Mouse (Mus musculus): ENCODE data around the gene Prcc.
"Not testable (repeated sequence)": the region's sequence is repeated elsewhere in the genome, so short reads cannot be mapped to it uniquely, and the experiment has no call there.

Gene Prcc

GRCm38 (mm10) chr3:87905880-87906485, 20.6 kb upstream of the Prcc start, which contains the start of gene Hdgf:
Gene Hdgf (plus strand): TSS chr3:87906321.
- DNase-seq (ENCODE audit: low read depth, low spot score) = peak; percentile 93

DNA sequence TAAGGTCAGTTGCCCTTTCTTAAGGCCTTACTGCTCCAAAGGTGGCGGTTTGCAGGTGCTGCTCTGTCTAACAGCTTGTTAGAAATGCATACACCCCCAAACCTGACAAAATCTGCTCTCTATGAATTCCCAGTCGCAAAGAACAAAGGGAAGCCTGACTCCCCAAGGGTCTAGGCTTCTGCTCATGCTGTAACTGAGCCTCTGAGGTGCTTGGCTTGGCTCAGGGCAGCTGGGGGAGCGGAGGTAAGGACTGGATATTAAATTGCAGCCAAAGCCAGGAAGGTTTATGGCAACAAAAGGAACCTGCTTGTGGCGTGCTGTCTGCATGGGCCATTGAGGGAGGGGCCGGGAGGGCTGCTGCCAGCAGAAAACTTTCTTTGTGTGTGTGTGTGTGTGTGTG, 18.4 kb upstream of the Prcc start:
- DNase-seq (ENCODE audit: low read depth, low spot score) = no peak

- DNase-seq (ENCODE audit: low read depth, low spot score) = not testable (repeated sequence)
Measured at GRCm38 (mm10) chr3:87901959-87902358, 16.6 kb upstream of the Prcc start.

DNA sequence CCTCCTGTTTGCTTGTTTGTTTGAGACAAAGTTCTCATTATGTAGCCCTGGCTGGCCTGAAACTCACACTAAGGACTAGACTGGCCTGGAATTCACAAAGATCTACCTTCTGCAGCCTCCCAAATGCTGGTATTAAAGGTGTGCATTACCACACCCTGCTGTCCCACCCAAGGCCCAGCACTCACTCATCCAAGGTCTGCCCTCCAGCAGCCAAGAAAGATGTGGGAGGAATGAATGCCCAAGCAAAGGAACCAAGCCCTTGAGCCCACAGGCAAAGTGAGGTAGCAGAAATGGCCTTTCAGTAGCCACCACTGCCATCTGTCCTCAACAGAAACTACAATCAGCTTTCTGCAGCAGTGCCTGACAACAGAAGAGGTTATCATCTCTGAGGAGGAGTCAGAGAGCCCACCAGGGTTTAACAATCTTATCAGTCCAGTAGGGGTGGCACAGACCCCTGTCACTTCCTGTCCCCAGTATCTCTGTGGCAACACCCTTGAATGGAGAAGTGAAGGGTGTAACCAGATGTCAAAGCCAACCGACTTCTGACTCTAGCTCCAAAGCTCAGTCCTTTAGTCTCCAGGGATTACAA, 15.7 kb upstream of the Prcc start:
- no peak for DNase-seq (ENCODE audit: low read depth, low spot score)

DNA sequence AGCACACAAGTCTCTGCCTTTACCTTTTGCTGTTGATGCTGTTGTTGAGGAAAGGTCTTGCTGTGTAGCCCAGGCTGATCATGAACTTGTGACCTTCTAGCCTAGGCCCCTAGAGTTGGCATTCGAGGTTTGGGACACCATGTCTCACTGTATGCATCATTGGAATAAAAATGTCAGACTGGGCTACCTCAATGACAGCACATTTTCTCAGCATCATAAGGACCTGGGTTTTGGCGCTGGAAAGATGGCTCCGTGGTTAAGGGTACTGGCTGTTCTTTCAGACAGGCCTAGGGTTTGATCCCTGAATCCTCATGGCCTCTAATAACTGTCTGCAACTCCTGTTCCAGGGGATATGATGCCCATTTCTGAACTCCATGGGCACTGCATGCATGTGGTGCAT, 14.4 kb upstream of the Prcc start:
- DNase-seq (ENCODE audit: low read depth, low spot score) = no peak

- no peak for DNase-seq (ENCODE audit: low read depth, low spot score)
Measured at GRCm38 (mm10) chr3:87899266-87899665, 13.9 kb upstream of the Prcc start.

GRCm38 (mm10) chr3:87893367-87893905, 8.0 kb upstream of the Prcc start:
- no peak for DNase-seq (ENCODE audit: low read depth, low spot score)

DNA sequence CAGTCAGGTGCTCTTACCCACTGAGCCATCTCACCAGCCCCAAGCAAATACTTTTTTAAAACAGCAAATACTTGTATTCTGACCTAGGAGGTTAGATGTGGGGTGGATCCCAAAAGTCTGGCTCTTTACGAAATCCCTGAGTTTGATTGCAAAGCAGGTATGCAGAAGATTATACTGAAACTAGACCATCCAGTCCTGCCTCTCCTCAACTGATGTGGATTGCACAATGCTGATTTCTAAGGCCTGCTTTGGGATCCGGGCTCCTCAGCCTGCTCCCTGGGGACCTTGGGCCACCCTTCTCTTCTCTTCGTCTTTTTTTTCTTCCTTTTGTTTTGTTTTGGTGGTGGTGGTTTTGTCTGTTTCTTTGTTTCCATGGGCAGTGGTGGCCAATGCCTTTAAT, 6.1 kb upstream of the Prcc start:
- no peak for DNase-seq (ENCODE audit: low read depth, low spot score)

DNA sequence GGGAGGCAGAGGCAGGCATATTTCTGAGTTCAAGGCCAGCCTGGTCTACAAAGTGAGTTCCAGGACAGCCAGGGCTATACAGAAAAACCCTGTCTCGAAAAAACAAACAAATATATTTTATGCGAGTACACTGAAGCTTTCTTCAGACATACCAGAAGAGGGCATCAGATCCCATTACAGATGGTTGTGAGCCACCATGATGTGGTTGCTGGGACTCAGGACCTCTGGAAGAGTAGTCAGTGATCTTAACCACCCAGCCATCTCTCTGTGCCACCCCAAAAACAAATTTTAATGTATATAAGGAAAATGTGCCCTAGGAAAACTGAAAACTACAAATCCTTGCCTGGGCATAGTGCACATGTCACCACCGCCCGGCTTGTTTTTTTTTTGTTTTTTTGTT, 2.0 kb upstream of the Prcc start:
- DNase-seq (ENCODE audit: low read depth, low spot score) = not testable (repeated sequence)

- DNase-seq (ENCODE audit: low read depth, low spot score) = no peak
Measured at GRCm38 (mm10) chr3:87886416-87886815, 1.0 kb upstream of the Prcc start.

- DNase-seq (ENCODE audit: low read depth, low spot score) = no peak
Measured at GRCm38 (mm10) chr3:87886004-87886365, 577 bp upstream of the Prcc start.

DNA sequence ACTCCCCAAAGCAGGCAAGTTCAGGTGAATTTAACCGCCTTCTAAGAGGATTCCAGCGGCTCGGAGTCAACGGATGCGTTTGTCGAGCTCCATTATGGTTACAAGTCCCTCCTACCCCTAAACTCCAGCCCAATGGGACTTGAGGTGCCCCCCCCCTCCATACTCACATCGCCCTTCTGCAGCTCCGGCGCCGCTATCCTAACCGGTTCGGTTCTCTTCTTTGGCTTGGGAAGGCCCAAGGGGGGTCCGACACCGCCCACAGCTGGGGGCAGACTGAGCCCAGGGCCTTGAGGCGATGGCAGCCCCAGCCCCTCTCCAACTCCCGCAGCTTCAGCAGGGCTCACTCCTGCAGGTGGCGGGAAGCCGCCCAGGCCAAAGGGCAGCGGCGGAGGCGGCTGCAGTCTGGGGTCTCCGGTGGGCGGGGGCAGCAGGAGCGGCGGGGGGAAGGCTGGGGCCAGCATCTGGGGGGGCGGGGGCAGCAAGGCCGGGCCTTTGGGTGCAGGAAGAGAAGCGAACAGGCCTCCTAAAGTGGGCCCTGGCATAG, 628 bp downstream of the Prcc start:
- no peak for DNase-seq (ENCODE audit: low read depth, low spot score)

DNA sequence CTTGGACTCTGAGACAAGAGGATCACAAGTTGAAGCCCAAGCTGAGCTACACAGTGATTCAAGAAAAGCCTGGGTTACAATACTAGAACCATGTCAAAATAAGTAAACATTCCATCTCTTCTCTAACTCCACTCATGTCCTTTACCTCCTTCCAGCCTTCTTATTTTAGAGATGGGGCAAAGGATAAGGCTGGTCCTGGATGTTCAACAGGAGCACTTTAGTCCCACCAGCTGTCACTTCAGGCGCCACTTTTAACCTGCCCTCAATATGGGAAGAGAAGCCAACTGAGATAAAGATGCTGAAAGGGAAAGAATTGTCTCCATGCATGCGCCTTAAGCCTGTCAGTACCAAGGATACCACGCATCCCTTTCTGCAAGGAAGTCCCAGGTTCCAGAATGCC, 1.1 kb downstream of the Prcc start:
- no peak for DNase-seq (ENCODE audit: low read depth, low spot score)

DNA sequence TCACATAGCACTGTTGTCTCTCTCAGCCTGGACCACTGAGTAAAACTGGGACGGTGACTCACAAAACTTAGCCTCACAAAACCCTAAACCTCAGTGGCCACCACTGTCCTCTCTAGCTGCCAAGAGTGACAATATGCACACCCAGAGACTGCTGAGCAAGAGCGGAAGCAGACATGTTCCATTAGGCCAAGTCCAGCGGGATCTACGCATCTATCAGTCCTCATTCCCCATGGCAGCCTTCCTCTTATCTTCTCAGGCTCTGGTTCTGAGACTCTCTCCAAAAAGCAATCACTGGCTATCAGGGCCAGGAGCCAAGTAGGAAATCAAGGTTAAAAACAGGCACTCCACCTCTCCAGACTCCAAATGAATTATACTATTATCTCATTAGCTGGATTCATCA, 7.7 kb downstream of the Prcc start:
- DNase-seq (ENCODE audit: low read depth, low spot score) = no peak

DNA sequence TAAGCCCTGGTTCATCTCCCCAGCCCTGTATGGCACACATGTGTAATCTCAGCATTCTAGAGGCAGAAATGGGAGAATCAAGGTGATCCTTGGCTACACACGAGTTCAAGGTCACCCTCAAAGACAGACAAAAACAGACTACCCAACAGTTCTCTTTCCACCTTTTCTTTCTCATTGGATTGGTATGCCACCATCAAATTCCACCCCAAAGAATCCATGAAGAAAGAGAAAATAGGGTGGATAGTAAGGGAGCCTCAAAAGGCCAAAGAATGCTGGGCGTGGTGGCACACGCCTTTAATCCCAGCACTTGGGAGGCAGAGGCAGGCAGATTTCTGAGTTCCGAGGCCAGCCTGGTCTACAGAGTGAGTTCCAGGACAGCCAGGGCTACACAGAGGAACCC, 21.3 kb downstream of the Prcc start:
- DNase-seq (ENCODE audit: low read depth, low spot score) = not testable (repeated sequence)

- DNase-seq (ENCODE audit: low read depth, low spot score) = peak; percentile 50
Measured at GRCm38 (mm10) chr3:87859813-87860212, 25.6 kb downstream of the Prcc start.

GRCm38 (mm10) chr3:87857666-87858065, 27.7 kb downstream of the Prcc start:
- DNase-seq (ENCODE audit: low read depth, low spot score) = no peak

GRCm38 (mm10) chr3:87855936-87856335, 29.5 kb downstream of the Prcc start:
- DNase-seq (ENCODE audit: low read depth, low spot score) = no peak

GRCm38 (mm10) chr3:87854795-87855568, 30.4 kb downstream of the Prcc start:
- DNase-seq (ENCODE audit: low read depth, low spot score) = no peak

DNA sequence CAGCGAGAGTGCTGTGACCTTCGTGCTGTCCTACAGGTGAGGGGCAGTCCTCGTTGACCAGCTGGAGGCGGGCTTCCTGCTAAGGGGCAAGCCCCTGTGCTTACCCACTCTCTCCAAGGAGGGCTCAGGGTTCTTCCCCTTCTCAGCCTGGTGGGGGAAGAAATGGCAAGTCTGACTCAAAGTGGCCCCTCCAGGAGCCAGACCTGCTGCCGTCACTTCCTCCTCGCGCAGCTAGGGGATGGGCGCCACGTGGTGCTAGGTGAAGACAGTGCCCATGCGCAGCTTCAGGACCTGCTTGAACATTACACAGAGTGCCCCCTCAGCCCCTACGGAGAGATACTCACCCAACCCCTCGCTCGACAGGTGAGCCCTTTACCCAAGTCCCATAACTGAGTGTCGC, 36.3 kb downstream of the Prcc start:
- DNase-seq (ENCODE audit: low read depth, low spot score) = no peak

DNA sequence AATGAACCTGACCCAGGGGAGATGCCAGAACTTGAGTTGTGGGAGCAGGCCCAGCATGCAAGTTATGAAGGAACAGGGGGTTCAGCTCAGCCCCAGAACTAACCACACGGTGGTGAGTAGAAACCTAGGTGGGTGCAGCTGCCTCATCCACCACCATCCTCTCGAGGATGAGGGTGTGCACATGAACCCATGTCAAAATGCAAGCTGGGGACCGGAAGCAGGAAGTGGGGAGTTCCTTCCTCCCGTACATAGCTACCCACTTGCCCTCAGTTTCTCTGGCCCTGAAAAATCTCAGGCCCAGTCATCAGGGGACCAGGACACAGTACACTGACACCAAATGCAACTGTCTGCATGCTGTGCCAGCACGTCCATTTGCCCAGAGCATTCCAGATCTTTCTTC, 37.7 kb downstream of the Prcc start:
- no peak for DNase-seq (ENCODE audit: low read depth, low spot score)

- DNase-seq (ENCODE audit: low read depth, low spot score) = no peak
Measured at GRCm38 (mm10) chr3:87846650-87847110, 38.7 kb downstream of the Prcc start, which contains the start of gene Sh2d2a. Gene Sh2d2a (plus strand): TSS chr3:87846755.

All from telencephalon, adult 2 months (tissue).